Mouse (Mus musculus): ENCODE results near the gene Rbfox1. TPM values are rescaled to one million over a fixed set of nuclear protein-coding genes. Genes with fewer than 3 reads are reported as not detected.

Rbfox1 gene
- polyA plus RNA-seq, 1 experiment from 2014 or later = 7.5 TPM

DNA sequence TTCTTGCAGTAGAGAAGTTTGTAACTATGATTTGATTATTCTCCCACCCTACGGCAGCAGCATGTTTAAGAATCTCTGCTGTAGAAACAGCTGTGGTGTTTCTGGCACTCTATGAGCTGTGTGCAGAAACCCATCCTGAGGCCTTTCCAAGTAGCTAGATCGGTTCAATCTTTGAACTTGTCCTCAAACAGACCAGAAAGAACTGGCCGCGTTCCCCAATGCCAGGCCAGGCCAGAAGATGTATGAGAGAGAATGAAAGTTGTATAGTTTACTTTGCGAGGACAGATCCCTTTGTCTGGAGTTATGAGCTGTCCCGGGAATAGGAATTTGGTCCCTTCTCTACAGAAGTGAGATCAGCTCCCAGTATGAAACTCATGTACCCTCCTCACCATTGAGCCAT is 1205.0 kb downstream of the Rbfox1 start:
- no peak overlapping the region for H3K9ac ChIP-seq (ENCODE audit: low read depth, low read length)
- H3K4me1 ChIP-seq (ENCODE audit: control insufficient read depth, insufficient read depth, low read length) = no peaks in the 10 kb centered on the region
- H3K36me3 ChIP-seq (ENCODE audit: control insufficient read depth, insufficient read depth, low read length) = no peaks in the 10 kb centered on the region
- H3K4me2 ChIP-seq (replicated peaks; ENCODE audit: low read depth, low read length) = no peak overlapping the region
- no peak overlapping the region for H3K4me3 ChIP-seq (ENCODE audit: low read length)
- no peak for ATAC-seq (ENCODE audit: low FRiP score, low TSS enrichment)
- no peaks in the 10 kb centered on the region for H3K9me3 ChIP-seq (ENCODE audit: control insufficient read depth, low read length)
- 78% methylated on average over 6 of the region's 6 CpGs for WGBS
- H3K27me3 ChIP-seq (ENCODE audit: control insufficient read depth, insufficient read depth, low read length) = no peaks in the 10 kb centered on the region
- H3K27ac ChIP-seq (ENCODE audit: low read depth, low read length) = no peak overlapping the region

- no peak overlapping the region for H3K4me2 ChIP-seq (replicated peaks; ENCODE audit: low read depth, low read length)
- no peaks in the 10 kb centered on the region for H3K4me1 ChIP-seq (ENCODE audit: control insufficient read depth, insufficient read depth, low read length)
- no peak for ATAC-seq (ENCODE audit: low FRiP score, low TSS enrichment)
- 71% methylated on average over 4 of the region's 4 CpGs for WGBS
- H3K9ac ChIP-seq (ENCODE audit: low read depth, low read length) = no peak overlapping the region
- H3K9me3 ChIP-seq (ENCODE audit: control insufficient read depth, low read length) = no peaks in the 10 kb centered on the region
- H3K36me3 ChIP-seq (ENCODE audit: control insufficient read depth, insufficient read depth, low read length) = no peaks in the 10 kb centered on the region
- no peak overlapping the region for H3K4me3 ChIP-seq (ENCODE audit: low read length)
- no peak overlapping the region for H3K27ac ChIP-seq (ENCODE audit: low read depth, low read length)
- H3K27me3 ChIP-seq (ENCODE audit: control insufficient read depth, insufficient read depth, low read length) = no peaks in the 10 kb centered on the region
Measured at GRCm38 (mm10) chr16:7092811-7093210, 1207.7 kb downstream of the Rbfox1 start.

GRCm38 (mm10) chr16:7093686-7094085 is 1208.5 kb downstream of the Rbfox1 start:
- H3K36me3 ChIP-seq (ENCODE audit: control insufficient read depth, insufficient read depth, low read length) = no peaks in the 10 kb centered on the region
- no peak for ATAC-seq (ENCODE audit: low FRiP score, low TSS enrichment)
- H3K9ac ChIP-seq (ENCODE audit: low read depth, low read length) = no peak overlapping the region
- H3K4me3 ChIP-seq (ENCODE audit: low read length) = no peak overlapping the region
- 95% methylated on average over 3 of the region's 3 CpGs for WGBS
- no peaks in the 10 kb centered on the region for H3K27me3 ChIP-seq (ENCODE audit: control insufficient read depth, insufficient read depth, low read length)
- H3K9me3 ChIP-seq (ENCODE audit: control insufficient read depth, low read length) = no peaks in the 10 kb centered on the region
- H3K4me2 ChIP-seq (replicated peaks; ENCODE audit: low read depth, low read length) = no peak overlapping the region
- H3K27ac ChIP-seq (ENCODE audit: low read depth, low read length) = no peak overlapping the region
- no peaks in the 10 kb centered on the region for H3K4me1 ChIP-seq (ENCODE audit: control insufficient read depth, insufficient read depth, low read length)

- Histone ChIP-seq H3K27ac (ENCODE audit: low read depth, low read length) (no peak overlapping the region), H3K27me3 (ENCODE audit: control insufficient read depth, insufficient read depth, low read length) (no peaks in the 10 kb centered on the region), H3K36me3 (ENCODE audit: control insufficient read depth, insufficient read depth, low read length) (no peaks in the 10 kb centered on the region), H3K9me3 (ENCODE audit: control insufficient read depth, low read length) (no peaks in the 10 kb centered on the region), H3K4me1 (ENCODE audit: control insufficient read depth, insufficient read depth, low read length) (no peaks in the 10 kb centered on the region), H3K9ac (ENCODE audit: low read depth, low read length) (no peak overlapping the region), H3K4me3 (ENCODE audit: low read length) (no peak overlapping the region), H3K4me2 (replicated peaks; ENCODE audit: low read depth, low read length) (no peak overlapping the region)
- 68% methylated on average over 7 of the region's 7 CpGs for WGBS
- no peak for ATAC-seq (ENCODE audit: low FRiP score, low TSS enrichment)
Measured at GRCm38 (mm10) chr16:7094181-7094749, 1209.1 kb downstream of the Rbfox1 start.

- no peaks in the 10 kb centered on the region for H3K36me3 ChIP-seq (ENCODE audit: control insufficient read depth, insufficient read depth, low read length)
- 85% methylated on average over 2 of the region's 2 CpGs for WGBS
- no peak overlapping the region for H3K27ac ChIP-seq (ENCODE audit: low read depth, low read length)
- no peaks in the 10 kb centered on the region for H3K4me1 ChIP-seq (ENCODE audit: control insufficient read depth, insufficient read depth, low read length)
- H3K4me3 ChIP-seq (ENCODE audit: low read length) = no peak overlapping the region
- H3K9ac ChIP-seq (ENCODE audit: low read depth, low read length) = no peak overlapping the region
- H3K9me3 ChIP-seq (ENCODE audit: control insufficient read depth, low read length) = no peaks in the 10 kb centered on the region
- no peak overlapping the region for H3K4me2 ChIP-seq (replicated peaks; ENCODE audit: low read depth, low read length)
- ATAC-seq (ENCODE audit: low FRiP score, low TSS enrichment) = no peak
- H3K27me3 ChIP-seq (ENCODE audit: control insufficient read depth, insufficient read depth, low read length) = no peaks in the 10 kb centered on the region
Measured at GRCm38 (mm10) chr16:7097071-7097470, 1211.9 kb downstream of the Rbfox1 start.

- Histone ChIP-seq H3K4me3 (ENCODE audit: low read length) (no peak overlapping the region), H3K27ac (ENCODE audit: low read depth, low read length) (no peak overlapping the region), H3K9me3 (ENCODE audit: control insufficient read depth, low read length) (no peaks in the 10 kb centered on the region), H3K36me3 (ENCODE audit: control insufficient read depth, insufficient read depth, low read length) (no peaks in the 10 kb centered on the region), H3K9ac (ENCODE audit: low read depth, low read length) (no peak overlapping the region), H3K4me1 (ENCODE audit: control insufficient read depth, insufficient read depth, low read length) (no peaks in the 10 kb centered on the region), H3K27me3 (ENCODE audit: control insufficient read depth, insufficient read depth, low read length) (no peaks in the 10 kb centered on the region), H3K4me2 (replicated peaks; ENCODE audit: low read depth, low read length) (no peak overlapping the region)
- ATAC-seq (ENCODE audit: low FRiP score, low TSS enrichment) = no peak
- WGBS = 91% methylated on average over 8 of the region's 8 CpGs
Measured at GRCm38 (mm10) chr16:7097951-7098710, 1213.0 kb downstream of the Rbfox1 start.

GRCm38 (mm10) chr16:7099506-7100300 is 1214.5 kb downstream of the Rbfox1 start:
- H3K27me3 ChIP-seq (ENCODE audit: control insufficient read depth, insufficient read depth, low read length) = no peaks in the 10 kb centered on the region
- H3K27ac ChIP-seq (ENCODE audit: low read depth, low read length) = no peak overlapping the region
- no peak overlapping the region for H3K9ac ChIP-seq (ENCODE audit: low read depth, low read length)
- no peak overlapping the region for H3K4me2 ChIP-seq (replicated peaks; ENCODE audit: low read depth, low read length)
- H3K36me3 ChIP-seq (ENCODE audit: control insufficient read depth, insufficient read depth, low read length) = no peaks in the 10 kb centered on the region
- H3K9me3 ChIP-seq (ENCODE audit: control insufficient read depth, low read length) = no peaks in the 10 kb centered on the region
- WGBS = 63% methylated on average over 11 of the region's 11 CpGs
- no peak overlapping the region for H3K4me3 ChIP-seq (ENCODE audit: low read length)
- no peaks in the 10 kb centered on the region for H3K4me1 ChIP-seq (ENCODE audit: control insufficient read depth, insufficient read depth, low read length)
- ATAC-seq (ENCODE audit: low FRiP score, low TSS enrichment) = no peak

DNA sequence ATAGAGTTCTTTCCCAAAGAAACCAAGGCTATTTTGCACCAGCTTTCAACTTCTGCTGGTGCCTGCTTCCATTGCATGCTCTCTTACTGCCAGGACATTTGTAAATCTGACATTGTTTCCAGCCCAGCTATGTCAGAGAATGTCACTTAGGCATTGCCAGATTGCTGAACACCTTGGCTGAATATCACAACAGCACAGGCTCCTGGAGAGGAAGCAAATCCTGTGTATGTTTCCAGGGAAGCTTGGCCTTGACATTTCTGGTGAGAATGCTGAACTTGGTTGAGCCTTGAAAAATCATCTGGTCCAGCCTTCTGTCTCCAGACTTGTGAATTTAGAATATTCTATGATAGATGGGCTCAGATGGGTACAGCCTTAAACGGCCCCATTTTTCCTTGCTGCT is 1217.3 kb downstream of the Rbfox1 start:
- no peak overlapping the region for H3K4me2 ChIP-seq (replicated peaks; ENCODE audit: low read depth, low read length)
- no peak overlapping the region for H3K27ac ChIP-seq (ENCODE audit: low read depth, low read length)
- ATAC-seq (ENCODE audit: low FRiP score, low TSS enrichment) = no peak
- no peaks in the 10 kb centered on the region for H3K27me3 ChIP-seq (ENCODE audit: control insufficient read depth, insufficient read depth, low read length)
- 97% methylated on average over 1 of the region's 1 CpGs for WGBS
- no peaks in the 10 kb centered on the region for H3K36me3 ChIP-seq (ENCODE audit: control insufficient read depth, insufficient read depth, low read length)
- H3K9ac ChIP-seq (ENCODE audit: low read depth, low read length) = no peak overlapping the region
- no peaks in the 10 kb centered on the region for H3K4me1 ChIP-seq (ENCODE audit: control insufficient read depth, insufficient read depth, low read length)
- no peaks in the 10 kb centered on the region for H3K9me3 ChIP-seq (ENCODE audit: control insufficient read depth, low read length)
- no peak overlapping the region for H3K4me3 ChIP-seq (ENCODE audit: low read length)

- Histone ChIP-seq H3K4me2 (replicated peaks; ENCODE audit: low read depth, low read length) (no peak overlapping the region), H3K27ac (ENCODE audit: low read depth, low read length) (no peak overlapping the region), H3K4me1 (ENCODE audit: control insufficient read depth, insufficient read depth, low read length) (no peaks in the 10 kb centered on the region), H3K9me3 (ENCODE audit: control insufficient read depth, low read length) (no peaks in the 10 kb centered on the region), H3K9ac (ENCODE audit: low read depth, low read length) (no peak overlapping the region), H3K4me3 (ENCODE audit: low read length) (no peak overlapping the region), H3K27me3 (ENCODE audit: control insufficient read depth, insufficient read depth, low read length) (no peaks in the 10 kb centered on the region), H3K36me3 (ENCODE audit: control insufficient read depth, insufficient read depth, low read length) (no peaks in the 10 kb centered on the region)
- ATAC-seq (ENCODE audit: low FRiP score, low TSS enrichment) = no peak
- 90% methylated on average over 5 of the region's 5 CpGs for WGBS
Measured at GRCm38 (mm10) chr16:7103301-7103700, 1218.1 kb downstream of the Rbfox1 start.

All from kidney, embryonic 14.5 days (tissue).